Mouse (Mus musculus): ENCODE measurements around the gene Ncoa1. TPM values are rescaled to one million over a fixed set of nuclear protein-coding genes. Genes with fewer than 3 reads are reported as not detected.

Gene Ncoa1
- total RNA-seq, 2 experiments from 2014 or later, result 8.5 to 13.4 TPM

Other genes with a start within 250 kb of the Ncoa1 start
- gene Ptrhd1, start 243.2 kb downstream of the Ncoa1 start, total RNA-seq (2015; ENCODE audit: low replicate concordance), result 1.8 TPM in 1 of 2 replicates, not detected in the other
- gene Ptrhd1, start 243.2 kb downstream of the Ncoa1 start, total RNA-seq (2017; ENCODE audit: low replicate concordance), result 0.83 and 1.0 TPM in 2 replicates
- gene Cenpo, start 242.9 kb downstream of the Ncoa1 start, total RNA-seq (2015; ENCODE audit: low replicate concordance), result 11.3 and 15.1 TPM in 2 replicates
- gene Cenpo, start 242.9 kb downstream of the Ncoa1 start, total RNA-seq (2017; ENCODE audit: low replicate concordance), result 16.0 and 24.8 TPM in 2 replicates
- gene Itsn2, start 115.5 kb upstream of the Ncoa1 start, total RNA-seq (2015; ENCODE audit: low replicate concordance), result 49.5 and 71.7 TPM in 2 replicates
- gene Itsn2, start 115.5 kb upstream of the Ncoa1 start, total RNA-seq (2017; ENCODE audit: low replicate concordance), result 49.2 and 64.0 TPM in 2 replicates
- gene Gm3625, start 115.7 kb upstream of the Ncoa1 start, total RNA-seq (2015; ENCODE audit: low replicate concordance), result not detected in 2 replicates
- gene Gm3625, start 115.7 kb upstream of the Ncoa1 start, total RNA-seq (2017; ENCODE audit: low replicate concordance), result not detected in 2 replicates

All from erythroid progenitor cell, adult 5-6 weeks (primary cell).